Mouse (Mus musculus) intestine, postnatal 0 days (tissue): Measurements from ENCODE around the gene Lrrc23. TPM values are rescaled to one million over a fixed set of nuclear protein-coding genes. Genes with fewer than 3 reads are reported as not detected.

Source experiments
- ATAC-seq: fragments of 200-750 bp; cut with Nextera tagmentation; 2 replicates; pipeline ENCODE4 v1.8.0; 2017; ENCODE audit warnings: mild to moderate bottlenecking, moderate TSS enrichment, moderate library complexity
- H3K27ac ChIP-seq: fragments of 300-500 bp; sonication (generic); 2 replicates; pipeline ENCODE4 v1.5.1; 2014; ENCODE audit warnings: mild to moderate bottlenecking, low read depth, low read length, moderate library complexity
- H3K27me3 ChIP-seq: fragments of 300-500 bp; sonication (generic); replicated peaks from 2 replicates; pipeline ENCODE4 v1.6.1; 2014; ENCODE audit warnings: low read length, mixed read lengths; ENCODE audit not compliant: control insufficient read depth, insufficient read depth
- H3K36me3 ChIP-seq: fragments of 300-500 bp; sonication (generic); 2 replicates; pipeline ENCODE4 v1.6.1; 2014; ENCODE audit warnings: mild to moderate bottlenecking, moderate library complexity; ENCODE audit not compliant: control insufficient read depth, insufficient read depth
- H3K4me1 ChIP-seq: fragments of 300-500 bp; sonication (generic); replicated peaks from 2 replicates; pipeline ENCODE4 v1.6.1; 2014; ENCODE audit warnings: antibody characterized with exemption, low read length, mixed read lengths; ENCODE audit not compliant: control insufficient read depth, insufficient read depth
- H3K4me2 ChIP-seq: fragments of 300-500 bp; sonication (generic); replicated peaks from 2 replicates; pipeline ENCODE4 v1.6.1; 2014; ENCODE audit warnings: low read depth, mild to moderate bottlenecking, moderate library complexity
- H3K4me3 ChIP-seq: fragments of 300-500 bp; sonication (generic); 2 replicates; pipeline ENCODE4 v1.5.1; 2014; ENCODE audit warnings: low read depth, low read length
- H3K9ac ChIP-seq: fragments of 300-500 bp; sonication (generic); 2 replicates; pipeline ENCODE4 v1.6.1; 2014; ENCODE audit warnings: mild to moderate bottlenecking, low read depth, low read length
- H3K9me3 ChIP-seq: fragments of 300-500 bp; sonication (generic); 2 replicates; pipeline ENCODE4 v1.6.1; 2016; ENCODE audit warnings: mixed run types; ENCODE audit not compliant: control insufficient read depth
- CTCF ChIP-seq: sonication (generic); IDR thresholded peaks from 2 replicates; pipeline ENCODE4 v1.5.1; 2016; ENCODE audit warnings: low read depth, mild to moderate bottlenecking, control low read depth, antibody characterized with exemption, moderate library complexity
- WGBS: fragments of 180-500 bp; shearing (Covaris S2); extraction: QIAGEN DNeasy Blood & Tissue Kit; methylation state at CpG from one replicate; pipeline ENCODE4 v1.1.7; 2014; 5-methylcytosine and 5-hydroxymethylcytosine counted together
- polyA plus RNA-seq: library from polyadenylated mRNA; unstranded; fragments of >200 nt; fragmentation: Nextera tagmentation; extraction: Ambion mirVana; gene quantifications from 2 replicates; pipeline ENCODE4 v1.2.1, GENCODE M21; 2015

Gene Lrrc23
- polyA plus RNA-seq, 1 experiment from 2014 or later: 0.21 TPM

DNA sequence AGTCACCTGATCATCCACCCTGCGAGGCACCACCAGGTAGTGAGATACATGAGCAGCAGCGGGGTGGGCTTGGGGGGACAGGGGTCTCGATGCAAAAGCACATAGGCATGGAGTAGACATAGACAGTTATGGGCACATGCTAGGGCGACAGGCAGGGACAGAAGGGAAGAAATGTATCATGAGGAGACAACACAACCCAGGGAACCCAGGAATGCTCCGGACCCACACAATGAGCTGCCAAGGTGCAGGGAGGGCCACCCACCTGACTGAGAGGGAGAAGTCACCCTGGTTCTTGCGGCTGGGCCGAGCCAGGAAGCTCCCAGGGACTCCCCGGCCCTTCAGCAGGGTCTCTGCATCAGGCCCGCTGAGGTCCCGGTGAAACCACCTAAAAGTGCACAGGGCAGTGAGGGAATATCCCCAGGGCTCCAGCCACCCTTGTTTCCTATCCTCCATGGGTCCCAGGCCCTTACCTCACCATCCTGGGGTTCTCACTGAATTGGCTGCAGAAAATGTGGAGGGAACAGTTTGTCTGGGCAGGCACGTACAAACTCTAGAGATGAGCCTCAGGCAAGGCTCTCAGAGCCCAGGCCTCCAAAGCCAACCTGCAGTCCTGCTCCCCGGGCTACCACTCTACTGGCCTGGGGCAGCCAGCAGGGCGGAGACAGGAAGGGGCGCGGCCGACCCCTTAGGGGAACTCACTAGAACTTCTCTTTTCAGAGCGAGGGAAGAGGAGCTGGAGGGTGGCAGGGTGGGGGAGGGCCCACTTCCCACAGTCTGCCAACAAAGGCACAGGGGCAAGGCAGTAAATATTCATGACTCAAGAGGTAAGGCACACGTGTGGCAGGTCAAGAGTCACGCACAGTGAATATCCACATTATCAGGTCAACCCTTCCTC is 46.8 kb downstream of the Lrrc23 start:
- TF ChIP-seq CTCF: no peak
- Histone ChIP-seq H3K4me3 (no peak overlapping the region), H3K4me1 (no peaks in the 10 kb centered on the region), H3K9me3 (no peaks in the 10 kb centered on the region), H3K36me3 (no peaks in the 10 kb centered on the region), H3K27me3 (no peaks in the 10 kb centered on the region), H3K27ac (no peak overlapping the region), H3K4me2 (no peak overlapping the region), H3K9ac (no peak overlapping the region)
- no peak for ATAC-seq
- 53% methylated on average over 19 of the region's 19 CpGs for WGBS

DNA sequence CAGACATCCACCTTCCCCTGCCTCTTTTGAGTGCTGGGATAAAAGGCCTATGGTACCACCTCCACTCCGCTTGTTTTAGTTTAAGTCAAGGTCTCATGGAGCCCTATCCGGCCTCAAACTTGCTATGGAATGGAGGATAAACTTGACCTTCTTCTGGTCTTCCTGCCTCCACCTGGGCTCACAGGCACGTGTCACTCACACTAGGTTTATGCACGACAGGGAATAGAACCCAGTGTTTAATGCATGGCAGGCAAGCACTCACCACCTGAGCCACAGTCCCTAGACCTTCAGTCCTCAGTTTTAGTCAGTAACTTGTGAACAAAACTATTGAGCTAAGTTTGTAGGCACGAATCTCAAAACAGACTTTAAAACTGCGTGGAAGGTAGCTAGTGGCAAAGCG is 48.5 kb downstream of the Lrrc23 start:
- no peak for ATAC-seq
- no peak for TF ChIP-seq CTCF
- Histone ChIP-seq H3K9me3 (no peaks in the 10 kb centered on the region), H3K4me3 (no peak overlapping the region), H3K27me3 (no peaks in the 10 kb centered on the region), H3K9ac (no peak overlapping the region), H3K27ac (no peak overlapping the region), H3K4me1 (no peaks in the 10 kb centered on the region), H3K4me2 (no peak overlapping the region), H3K36me3 (0 out of 2 replicates have a peak, but pooled peaks cover 3% of the 10 kb centered on the region)
- 87% methylated on average over 7 of the region's 7 CpGs for WGBS

DNA sequence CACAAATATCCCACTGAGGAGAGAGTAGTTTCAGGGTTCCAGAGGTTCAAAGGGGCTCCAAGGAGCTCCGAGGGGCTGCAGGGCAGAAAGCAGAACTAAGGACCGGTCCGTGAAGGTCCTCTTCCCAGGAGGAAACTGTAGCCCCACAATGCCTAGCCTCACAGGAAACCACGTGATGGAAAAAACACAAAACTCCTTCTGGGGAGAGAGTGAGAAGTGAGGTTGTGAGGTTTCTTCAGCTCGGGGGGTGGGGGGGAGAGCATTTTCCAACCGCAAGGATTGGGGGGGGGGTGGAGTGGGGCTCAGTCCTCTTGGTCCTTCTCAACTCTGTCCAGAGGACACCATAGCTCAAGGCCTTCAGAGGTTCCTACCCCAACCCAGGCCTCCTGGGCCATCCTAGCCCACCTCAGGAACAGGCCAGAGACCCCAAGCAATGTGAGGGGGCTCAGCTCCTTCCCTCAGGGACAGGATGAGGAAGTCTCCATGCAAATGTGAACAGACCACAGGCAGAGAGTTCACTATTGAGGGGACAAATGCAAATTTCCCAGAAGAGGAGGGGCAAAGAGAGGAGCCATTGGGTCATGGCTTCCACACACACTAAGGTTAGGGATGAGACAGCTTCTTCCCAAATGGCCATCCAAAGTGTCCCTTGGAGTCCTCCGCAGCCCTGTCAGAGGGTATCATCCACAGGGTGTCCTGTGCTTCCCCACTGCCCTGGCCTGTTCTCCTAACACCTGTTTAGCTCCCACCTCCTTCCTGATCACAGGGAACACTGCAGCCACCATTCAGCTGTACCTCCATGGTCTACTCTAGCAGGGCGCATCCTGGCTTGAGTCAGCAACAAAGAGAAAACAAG is 49.4 kb downstream of the Lrrc23 start:
- Histone ChIP-seq H3K4me2 (no peak overlapping the region), H3K9ac (no peak overlapping the region), H3K4me3 (no peak overlapping the region), H3K27me3 (no peaks in the 10 kb centered on the region), H3K36me3 (0 out of 2 replicates have a peak, but pooled peaks cover 5% of the 10 kb centered on the region), H3K27ac (no peak overlapping the region), H3K4me1 (no peaks in the 10 kb centered on the region), H3K9me3 (no peaks in the 10 kb centered on the region)
- no peak for ATAC-seq
- TF ChIP-seq CTCF: no peak
- 85% methylated on average over 8 of the region's 8 CpGs for WGBS

DNA sequence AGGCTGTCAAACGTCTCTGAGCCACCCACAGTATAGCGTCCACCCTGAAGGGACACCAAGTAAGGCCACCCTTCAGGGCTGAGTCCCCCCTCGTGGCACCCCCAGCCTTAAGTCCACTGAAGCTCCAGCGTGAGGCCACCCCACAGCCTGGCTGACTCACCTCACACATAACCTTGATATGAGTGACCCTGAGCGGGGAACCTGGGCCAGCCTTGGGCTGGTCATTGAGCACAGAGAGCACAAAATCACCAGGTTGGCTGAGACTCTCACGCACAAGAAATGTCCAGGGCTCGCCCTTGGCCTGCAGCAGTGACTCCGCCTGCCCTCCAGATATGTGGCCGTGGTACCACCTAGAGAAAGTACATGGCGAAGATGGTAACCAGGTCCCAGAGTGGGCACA is 50.9 kb downstream of the Lrrc23 start:
- peaks cover 5% of the 10 kb centered on the region; the same call in 1 of the 2 replicates for H3K36me3 ChIP-seq
- TF ChIP-seq CTCF: no peak
- no peaks in the 10 kb centered on the region for H3K4me1 ChIP-seq
- 81% methylated on average over 10 of the region's 10 CpGs for WGBS
- H3K27me3 ChIP-seq: no peaks in the 10 kb centered on the region
- H3K4me2 ChIP-seq: no peak overlapping the region
- no peak overlapping the region for H3K27ac ChIP-seq
- H3K4me3 ChIP-seq: no peak overlapping the region
- no peak overlapping the region for H3K9ac ChIP-seq
- ATAC-seq: no peak
- H3K9me3 ChIP-seq: no peaks in the 10 kb centered on the region

DNA sequence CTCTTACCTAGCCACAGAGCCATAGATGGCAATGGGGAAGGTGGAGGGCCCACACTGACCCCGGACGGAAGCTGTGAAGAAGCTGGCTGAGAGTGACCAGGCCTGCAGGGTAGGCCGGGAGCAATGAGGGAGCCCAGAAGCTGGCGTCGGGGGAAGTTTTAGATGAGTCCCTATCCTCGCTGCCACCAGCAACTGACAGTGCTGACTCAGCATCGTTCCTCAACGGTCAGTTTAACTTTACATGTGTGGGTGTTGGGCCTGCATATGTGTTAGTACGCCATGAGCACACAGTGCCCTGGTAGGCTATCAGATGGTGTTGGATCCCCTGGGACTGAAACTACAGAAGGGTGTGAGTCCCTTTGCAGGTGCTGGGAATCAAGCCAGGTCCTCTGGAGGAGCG is 55.1 kb downstream of the Lrrc23 start:
- ATAC-seq: no peak
- Histone ChIP-seq H3K4me3 (no peak overlapping the region), H3K27me3 (no peaks in the 10 kb centered on the region), H3K4me1 (no peaks in the 10 kb centered on the region), H3K9ac (no peak overlapping the region), H3K4me2 (no peak overlapping the region), H3K27ac (no peak overlapping the region), H3K9me3 (no peaks in the 10 kb centered on the region), H3K36me3 (peaks cover 5% of the 10 kb centered on the region; the same call in 1 of the 2 replicates)
- WGBS: 85% methylated on average over 10 of the region's 10 CpGs
- no peak for TF ChIP-seq CTCF

DNA sequence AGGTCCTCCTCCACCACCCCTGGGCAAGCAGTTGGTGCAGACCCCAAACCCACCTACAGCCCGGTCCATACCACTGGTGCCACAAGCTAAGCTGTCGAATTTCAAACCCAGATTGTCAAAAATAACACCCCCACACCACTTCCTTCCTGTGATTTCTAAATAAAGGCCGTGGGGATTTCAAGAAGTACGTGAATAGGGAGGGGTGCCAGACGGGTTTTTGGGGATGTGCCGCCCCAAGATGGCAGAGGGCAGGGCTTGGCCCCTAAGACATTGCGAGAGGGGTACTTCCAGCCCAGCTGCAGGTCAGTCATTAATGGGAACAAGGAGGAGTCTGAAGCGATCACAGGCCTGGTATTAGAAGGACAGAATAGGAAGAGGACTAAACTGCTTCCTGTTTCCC is 56.0 kb downstream of the Lrrc23 start:
- no peak for TF ChIP-seq CTCF
- H3K4me3 ChIP-seq: no peak overlapping the region
- H3K4me1 ChIP-seq: no peaks in the 10 kb centered on the region
- H3K9ac ChIP-seq: no peak overlapping the region
- no peaks in the 10 kb centered on the region for H3K27me3 ChIP-seq
- ATAC-seq: no peak
- H3K36me3 ChIP-seq: peaks cover 5% of the 10 kb centered on the region; the same call in 1 of the 2 replicates
- H3K4me2 ChIP-seq: no peak overlapping the region
- no peak overlapping the region for H3K27ac ChIP-seq
- H3K9me3 ChIP-seq: no peaks in the 10 kb centered on the region
- WGBS: 78% methylated on average over 8 of the region's 8 CpGs
